Mouse (Mus musculus) cerebellum, adult 2 months (tissue): Measurements from ENCODE around the gene Gsap. TPM values are rescaled to one million over a fixed set of nuclear protein-coding genes. Genes with fewer than 3 reads are reported as not detected.
A peak's percentile ranks its signal among the peaks of the same experiment; 100 is the strongest.
"Not testable (repeated sequence)": the region's sequence is repeated elsewhere in the genome, so short reads cannot be mapped to it uniquely, and the experiment has no call there.

Experiments used
- DNase-seq, 2 experiments: peaks; one replicate each; pipeline ENCODE4 v3.0.0; 2021
- H3K27ac ChIP-seq: fragments of 200-500 bp; 2 replicates; pipeline ENCODE4 v1.5.1; 2012; ENCODE audit warnings: low read length, control low read depth, inconsistent platforms; ENCODE audit not compliant: insufficient read depth
- H3K27me3 ChIP-seq: fragments of 200-500 bp; 2 replicates; pipeline ENCODE4 v1.6.1; 2012; ENCODE audit warnings: inconsistent platforms, mild to moderate bottlenecking, low read length, moderate library complexity; ENCODE audit not compliant: control insufficient read depth, insufficient read depth
- H3K4me1 ChIP-seq: fragments of 200-500 bp; 2 replicates; pipeline ENCODE4 v1.6.1; 2011; ENCODE audit warnings: low read length; ENCODE audit not compliant: control insufficient read depth, insufficient read depth
- H3K4me3 ChIP-seq: fragments of 200-500 bp; replicated peaks from 2 replicates; pipeline ENCODE3; 2011; ENCODE audit warnings: mild to moderate bottlenecking, low read depth, low read length, control low read depth; ENCODE audit not compliant: insufficient read depth
- CTCF ChIP-seq: fragments of 200-500 bp; IDR thresholded peaks from 2 replicates; pipeline ENCODE4 v1.5.1; 2011; ENCODE audit warnings: low read depth, mild to moderate bottlenecking, control low read depth, low read length, moderate library complexity, borderline replicate concordance; ENCODE audit not compliant: insufficient read depth
- POLR2A ChIP-seq: fragments of 200-500 bp; IDR thresholded peaks from 2 replicates; pipeline ENCODE4 v1.6.1; 2011; ENCODE audit warnings: low read length, control low read depth, borderline replicate concordance; ENCODE audit not compliant: insufficient read depth
- WGBS: fragments of 180-500 bp; shearing (Covaris S2); methylation state at CpG from one replicate; pipeline ENCODE4 v1.1.7; 2018; 5-methylcytosine and 5-hydroxymethylcytosine counted together
- polyA plus RNA-seq: library from polyadenylated mRNA; depleted of rRNA; stranded (reverse); fragments of >200 nt; gene quantifications from 2 replicates; pipeline ENCODE4 v1.2.3, GENCODE M21; 2012

The Gsap gene
- polyA plus RNA-seq, 1 experiment = 13.9 TPM

DNA sequence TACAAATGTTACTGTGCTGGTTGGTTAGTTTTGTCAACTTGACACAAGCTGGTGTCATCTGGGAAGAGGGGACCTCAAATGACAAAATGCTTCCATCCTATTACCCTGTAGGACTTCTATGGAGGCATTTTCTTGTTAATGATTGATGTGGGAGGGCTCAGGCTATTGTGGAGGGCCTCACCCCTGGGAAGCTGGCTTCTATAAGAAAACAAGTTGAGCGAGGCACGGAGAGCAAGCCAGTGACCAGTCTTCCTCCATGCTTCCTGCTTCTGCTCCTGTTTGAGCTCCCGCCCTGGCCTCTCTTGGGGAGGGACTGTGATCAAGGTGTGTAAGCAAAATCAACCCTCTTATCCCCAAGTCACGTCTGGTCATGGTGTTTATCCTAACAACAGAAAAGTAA, 15.6 kb upstream of the Gsap start:
- DNase-seq = no peak
- peaks cover 4% of the 10 kb centered on the region; the same call in 1 of the 2 replicates for H3K4me1 ChIP-seq
- no peak overlapping the region for H3K27ac ChIP-seq
- WGBS = 96% methylated on average over 4 of the region's 4 CpGs
- no peak overlapping the region for H3K4me3 ChIP-seq
- no peaks in the 10 kb centered on the region; the same call in 1 of the 2 replicates for H3K27me3 ChIP-seq
- TF ChIP-seq POLR2A = no peak

- DNase-seq = no peak
- no peak overlapping the region for H3K4me3 ChIP-seq
- 38% methylated on average over 5 of the region's 5 CpGs for WGBS
- no peaks in the 10 kb centered on the region; the same call in 1 of the 2 replicates for H3K27me3 ChIP-seq
- no peak overlapping the region for H3K27ac ChIP-seq
- peaks cover 4% of the 10 kb centered on the region; the same call in 1 of the 2 replicates for H3K4me1 ChIP-seq
- no peak for TF ChIP-seq CTCF
- no peak for TF ChIP-seq POLR2A
Measured at GRCm38 (mm10) chr5:21170898-21171297, 15.2 kb upstream of the Gsap start.

GRCm38 (mm10) chr5:21171336-21171735, 14.7 kb upstream of the Gsap start:
- WGBS = 9% methylated on average over 6 of the region's 6 CpGs
- no peak for TF ChIP-seq CTCF
- no peak for TF ChIP-seq POLR2A
- peak; percentile 49 to 74 for DNase-seq
- no peak overlapping the region for H3K27ac ChIP-seq
- no peak overlapping the region for H3K4me3 ChIP-seq
- no peaks in the 10 kb centered on the region; the same call in 1 of the 2 replicates for H3K27me3 ChIP-seq
- peaks cover 4% of the 10 kb centered on the region; the same call in 1 of the 2 replicates for H3K4me1 ChIP-seq

- H3K4me3 ChIP-seq = no peak overlapping the region
- no peak overlapping the region for H3K27ac ChIP-seq
- peak; percentile 38 to 45 for DNase-seq
- TF ChIP-seq POLR2A = no peak
- no peak for TF ChIP-seq CTCF
- H3K4me1 ChIP-seq = peaks cover 4% of the 10 kb centered on the region; the same call in 1 of the 2 replicates
- no peaks in the 10 kb centered on the region; the same call in 1 of the 2 replicates for H3K27me3 ChIP-seq
- 32% methylated on average over 3 of the region's 3 CpGs for WGBS
Measured at GRCm38 (mm10) chr5:21172316-21172715, 13.7 kb upstream of the Gsap start.

DNA sequence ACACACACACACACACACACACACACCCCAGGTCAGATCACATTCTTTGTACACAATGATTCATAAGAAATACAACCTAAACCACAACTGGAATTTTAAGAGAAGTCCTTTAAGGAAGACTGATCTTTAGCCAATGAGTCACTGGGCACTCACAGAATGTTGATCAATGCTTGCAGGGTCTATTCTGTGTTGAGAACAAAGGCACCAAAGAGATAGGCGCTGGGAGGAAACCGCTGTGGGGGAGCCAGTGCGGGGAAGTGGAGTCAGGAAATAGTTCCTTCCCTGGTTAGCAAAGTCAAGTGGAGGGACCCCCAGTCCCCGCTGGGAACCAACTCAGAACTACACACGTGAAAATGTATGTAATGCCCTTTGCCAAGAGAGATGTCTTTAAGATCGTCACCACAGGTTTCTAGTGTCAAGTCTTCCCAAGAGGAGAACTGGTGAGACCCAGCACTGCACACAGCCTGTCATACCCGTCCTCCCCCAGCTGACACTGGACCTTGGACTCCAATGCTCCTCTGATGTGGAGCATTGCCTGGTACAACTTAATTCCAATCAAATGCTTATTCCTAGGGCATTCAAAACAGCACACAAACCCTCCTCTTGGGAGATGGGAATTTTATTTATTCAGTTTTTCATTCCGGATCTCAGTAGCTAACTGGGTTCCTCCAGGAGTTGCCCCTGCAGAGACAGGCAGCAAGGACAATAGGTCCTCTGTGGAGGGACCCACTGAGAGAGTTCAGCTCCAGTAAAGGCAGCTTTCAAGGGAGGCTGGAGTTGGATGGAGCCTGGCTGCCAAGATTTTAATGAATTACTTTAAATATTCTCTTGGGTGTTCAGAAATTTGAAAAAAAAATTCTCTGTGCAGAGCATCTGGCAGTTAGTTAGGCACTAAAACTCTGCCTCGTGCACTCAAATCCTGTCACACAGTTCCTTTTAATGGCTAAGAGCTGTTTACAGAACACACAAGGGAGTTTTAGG, 10.6 kb upstream of the Gsap start:
- H3K27ac ChIP-seq = no peak overlapping the region
- WGBS = 26% methylated on average over 9 of the region's 9 CpGs
- peaks cover 4% of the 10 kb centered on the region; the same call in 1 of the 2 replicates for H3K4me1 ChIP-seq
- DNase-seq = peak in 1 of 2 experiments; percentile 32
- no peaks in the 10 kb centered on the region; the same call in 1 of the 2 replicates for H3K27me3 ChIP-seq
- no peak overlapping the region for H3K4me3 ChIP-seq
- TF ChIP-seq POLR2A (no peak), CTCF (no peak)

DNA sequence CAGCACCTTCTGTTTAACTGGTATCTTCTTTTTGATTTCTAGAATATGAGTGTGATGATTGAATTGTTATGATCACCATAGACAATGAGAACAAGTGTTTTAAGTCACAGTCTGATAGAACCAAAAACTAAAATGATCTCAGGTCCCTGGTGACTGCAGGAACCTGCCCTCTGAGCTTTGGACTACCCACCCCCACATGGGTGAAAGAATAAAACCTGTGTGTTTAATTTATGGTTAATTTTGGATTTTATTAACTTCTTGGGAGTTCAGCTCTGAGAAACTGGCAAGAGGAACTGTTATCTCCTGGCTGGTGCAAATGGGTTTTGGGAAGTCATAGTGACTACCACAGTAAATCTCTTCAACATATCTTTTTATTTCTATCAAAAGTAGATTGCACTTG, 6.6 kb upstream of the Gsap start:
- no peak for TF ChIP-seq CTCF
- TF ChIP-seq POLR2A = no peak
- H3K4me1 ChIP-seq = no peaks in the 10 kb centered on the region
- no peak for DNase-seq
- no peak overlapping the region for H3K27ac ChIP-seq
- H3K27me3 ChIP-seq = no peaks in the 10 kb centered on the region; the same call in 1 of the 2 replicates
- H3K4me3 ChIP-seq = no peak overlapping the region

DNA sequence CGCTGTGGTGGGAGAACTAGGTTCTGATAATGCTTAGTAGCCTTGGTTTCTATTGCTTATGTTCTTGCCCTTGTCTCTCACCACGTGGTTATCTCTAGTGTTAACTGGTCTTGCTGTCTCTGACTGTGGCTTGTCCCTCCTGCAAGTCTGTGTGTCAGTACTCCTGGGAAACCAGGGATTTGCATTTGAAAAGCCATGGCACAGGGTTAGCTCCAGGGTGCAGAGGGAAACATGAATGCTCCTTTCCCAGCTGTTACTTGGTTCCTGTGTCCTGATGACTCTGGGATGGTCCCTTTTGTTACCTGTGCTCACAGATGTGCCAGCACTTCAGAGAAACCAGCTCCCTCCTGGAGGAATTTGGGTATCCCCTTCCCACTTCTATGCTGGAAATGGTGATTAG, 3.0 kb upstream of the Gsap start:
- not testable (repeated sequence) for H3K4me1 ChIP-seq, H3K27ac ChIP-seq, H3K4me3 ChIP-seq, DNase-seq, H3K27me3 ChIP-seq
- WGBS = 56% methylated on average over 2 of the region's 2 CpGs

GRCm38 (mm10) chr5:21186821-21187220, 766 bp downstream of the Gsap start:
- TF ChIP-seq POLR2A = no peak
- TF ChIP-seq CTCF = no peak
- H3K27ac ChIP-seq = no peak overlapping the region
- H3K27me3 ChIP-seq = no peaks in the 10 kb centered on the region; the same call in 1 of the 2 replicates
- DNase-seq = no peak
- WGBS = 44% methylated on average over 4 of the region's 4 CpGs
- peak overlapping the region; percentile 9 for H3K4me3 ChIP-seq
- no peaks in the 10 kb centered on the region for H3K4me1 ChIP-seq
